Mouse (Mus musculus) bone marrow macrophage, adult 2 months (primary cell): Measurements from ENCODE around the gene Cdc14a. TPM values are rescaled to one million over a fixed set of nuclear protein-coding genes. Genes with fewer than 3 reads are reported as not detected.

Experiments used
- H3K27ac ChIP-seq: 2 replicates; pipeline ENCODE4 v1.5.1; 2012; ENCODE audit warnings: low read depth, low read length; ENCODE audit not compliant: insufficient read depth
- H3K4me1 ChIP-seq: 2 replicates; pipeline ENCODE4 v1.6.1; 2012; ENCODE audit warnings: low read length; ENCODE audit not compliant: control insufficient read depth, insufficient read depth
- H3K4me3 ChIP-seq: 2 replicates; pipeline ENCODE4 v1.5.1; 2012; ENCODE audit warnings: mild to moderate bottlenecking, low read length, moderate library complexity; ENCODE audit not compliant: insufficient read depth
- CTCF ChIP-seq: IDR thresholded peaks from 2 replicates; pipeline ENCODE4 v1.5.1; 2012; ENCODE audit warnings: low read depth, mild to moderate bottlenecking, low read length, moderate library complexity
- POLR2A ChIP-seq: IDR thresholded peaks from 2 replicates; pipeline ENCODE4 v1.6.1; 2012; ENCODE audit warnings: mild to moderate bottlenecking, low read depth, low read length, borderline replicate concordance
- polyA plus RNA-seq: library from polyadenylated mRNA; stranded (reverse); fragments of >200 nt; gene quantifications from 2 replicates; pipeline ENCODE4 v1.2.4, GENCODE M21; 2012; ENCODE audit not compliant: missing spikeins, insufficient read depth, insufficient read length

Cdc14a gene
- polyA plus RNA-seq, 1 experiment: 6.1 TPM

- Histone ChIP-seq H3K4me1 (peaks cover 13% of the 10 kb centered on the region), H3K27ac (no peak overlapping the region), H3K4me3 (no peak overlapping the region)
- no peak for TF ChIP-seq POLR2A
- no peak for TF ChIP-seq CTCF
Measured at GRCm38 (mm10) chr3:116440066-116440997, 16.5 kb upstream of the Cdc14a start.

GRCm38 (mm10) chr3:116436811-116437601 is 13.2 kb upstream of the Cdc14a start:
- H3K27ac ChIP-seq: no peak overlapping the region
- H3K4me1 ChIP-seq: peaks cover 15% of the 10 kb centered on the region
- H3K4me3 ChIP-seq: peak overlapping the region; percentile 47
- TF ChIP-seq CTCF (no peak), POLR2A (no peak)

- Histone ChIP-seq H3K4me1 (peaks cover 15% of the 10 kb centered on the region), H3K4me3 (no peak overlapping the region), H3K27ac (no peak overlapping the region)
- TF ChIP-seq CTCF (no peak), POLR2A (no peak)
Measured at GRCm38 (mm10) chr3:116436113-116436512, 12.3 kb upstream of the Cdc14a start.

- no peak overlapping the region for H3K4me3 ChIP-seq
- no peak overlapping the region for H3K27ac ChIP-seq
- peaks cover 15% of the 10 kb centered on the region for H3K4me1 ChIP-seq
- TF ChIP-seq POLR2A: no peak
- TF ChIP-seq CTCF: no peak
Measured at GRCm38 (mm10) chr3:116434757-116435156, 10.9 kb upstream of the Cdc14a start.

GRCm38 (mm10) chr3:116425901-116426300 is 2.1 kb upstream of the Cdc14a start:
- no peak overlapping the region for H3K27ac ChIP-seq
- peaks cover 3% of the 10 kb centered on the region; the same call in 1 of the 2 replicates for H3K4me1 ChIP-seq
- TF ChIP-seq CTCF: no peak
- no peak for TF ChIP-seq POLR2A
- H3K4me3 ChIP-seq: no peak overlapping the region

GRCm38 (mm10) chr3:116424973-116425284 is 1.1 kb upstream of the Cdc14a start:
- TF ChIP-seq POLR2A (no peak), CTCF (peak; percentile 42; the same call in 1 of the 2 replicates)
- H3K4me3 ChIP-seq: peak overlapping the region; percentile 76
- peak overlapping the region; percentile 55 for H3K27ac ChIP-seq
- H3K4me1 ChIP-seq: peaks cover 3% of the 10 kb centered on the region; the same call in 1 of the 2 replicates

- peak overlapping the region; percentile 76 for H3K4me3 ChIP-seq
- H3K27ac ChIP-seq: peak overlapping the region; percentile 55
- peaks cover 3% of the 10 kb centered on the region; the same call in 1 of the 2 replicates for H3K4me1 ChIP-seq
- no peak for TF ChIP-seq CTCF
- no peak for TF ChIP-seq POLR2A
Measured at GRCm38 (mm10) chr3:116424160-116424972, 534 bp upstream of the Cdc14a start.

GRCm38 (mm10) chr3:116422795-116423352 is 958 bp downstream of the Cdc14a start:
- Histone ChIP-seq H3K4me3 (peak overlapping the region; percentile 76), H3K4me1 (peaks cover 3% of the 10 kb centered on the region; the same call in 1 of the 2 replicates), H3K27ac (no peak overlapping the region; the same call in 1 of the 2 replicates)
- TF ChIP-seq POLR2A (no peak), CTCF (no peak)

GRCm38 (mm10) chr3:116422074-116422473 is 1.8 kb downstream of the Cdc14a start:
- H3K4me1 ChIP-seq: peaks cover 3% of the 10 kb centered on the region; the same call in 1 of the 2 replicates
- H3K27ac ChIP-seq: no peak overlapping the region
- TF ChIP-seq POLR2A: no peak
- no peak for TF ChIP-seq CTCF
- H3K4me3 ChIP-seq: no peak overlapping the region
